Mouse (Mus musculus): Measurements from ENCODE around the gene Cd320. TPM values are rescaled to one million over a fixed set of nuclear protein-coding genes. Genes with fewer than 3 reads are reported as not detected.

Cd320 gene
- polyA plus RNA-seq (2014; fragmentation: Nextera tagmentation; extraction: Ambion mirVana) = 111 and 121 TPM in 2 replicates

DNA sequence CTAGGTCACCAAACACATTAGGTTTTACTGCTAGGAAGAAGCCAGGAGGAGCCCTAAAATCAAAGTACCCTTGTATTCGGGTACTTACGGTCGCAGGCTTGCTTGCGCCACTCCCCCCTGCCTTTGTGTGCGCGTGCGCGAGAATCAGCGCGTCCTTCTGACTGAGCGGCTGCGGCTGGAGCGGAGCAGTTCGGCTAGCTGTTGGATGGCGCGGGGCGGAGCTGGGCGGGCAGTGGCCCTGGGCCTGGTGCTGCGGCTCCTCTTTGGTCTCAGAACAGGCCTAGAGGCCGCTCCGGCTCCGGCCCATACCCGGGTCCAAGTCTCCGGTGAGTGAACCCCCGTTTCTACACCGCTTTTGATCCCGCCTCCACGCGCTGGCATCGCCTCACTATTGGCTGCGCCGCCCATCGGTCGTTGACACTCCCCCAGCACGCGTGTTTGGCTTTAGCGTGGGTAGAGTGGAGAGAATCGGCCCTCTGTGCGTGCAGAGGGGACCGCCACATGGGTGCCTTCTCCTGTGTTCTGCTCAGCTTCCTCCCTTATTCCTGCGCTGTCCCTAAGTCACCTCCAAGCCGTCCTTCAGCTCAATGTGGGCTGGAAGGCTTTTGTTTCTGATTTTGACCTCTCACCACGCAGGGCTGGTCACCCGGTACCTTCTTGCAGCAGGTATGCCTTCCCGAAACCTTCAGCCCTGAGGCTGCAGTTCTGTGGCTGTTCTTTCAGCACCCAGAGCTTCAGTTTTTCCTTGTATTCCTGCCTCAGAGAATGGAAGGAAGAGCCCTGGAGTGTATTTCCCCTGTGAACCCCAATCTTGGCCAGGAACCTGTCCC is at the start of gene Cd320:
Gene Cd320 (plus strand): TSS at position 126 of the 830 bp plus-strand sequence.
- peaks cover 8% of the 10 kb centered on the region; the same call in 1 of the 2 replicates for H3K4me1 ChIP-seq (ENCODE audit: control insufficient read depth, insufficient read depth, low read length)
- H3K36me3 ChIP-seq (ENCODE audit: control insufficient read depth, insufficient read depth, low read length) = peaks cover 12% of the 10 kb centered on the region
- peak within 1 kb of the TSS; percentile 32; the same call in 1 of the 2 replicates for H3K27ac ChIP-seq (ENCODE audit: low read depth, low read length)
- H3K4me3 ChIP-seq (ENCODE audit: low read length) = peak within 1 kb of the TSS; percentile 84
- ATAC-seq (ENCODE audit: low FRiP score, low TSS enrichment) = peak; percentile 94
- WGBS = under 1% methylated on average over 44 of the region's 45 CpGs
- no peaks in the 10 kb centered on the region for H3K9me3 ChIP-seq (ENCODE audit: control insufficient read depth, low read length)
- H3K4me2 ChIP-seq (replicated peaks; ENCODE audit: low read depth, low read length) = peak within 1 kb of the TSS; percentile 70
- H3K27me3 ChIP-seq (ENCODE audit: control insufficient read depth, insufficient read depth, low read length) = no peaks in the 10 kb centered on the region
- peak within 1 kb of the TSS; percentile 73 for H3K9ac ChIP-seq (ENCODE audit: low read depth, low read length)

DNA sequence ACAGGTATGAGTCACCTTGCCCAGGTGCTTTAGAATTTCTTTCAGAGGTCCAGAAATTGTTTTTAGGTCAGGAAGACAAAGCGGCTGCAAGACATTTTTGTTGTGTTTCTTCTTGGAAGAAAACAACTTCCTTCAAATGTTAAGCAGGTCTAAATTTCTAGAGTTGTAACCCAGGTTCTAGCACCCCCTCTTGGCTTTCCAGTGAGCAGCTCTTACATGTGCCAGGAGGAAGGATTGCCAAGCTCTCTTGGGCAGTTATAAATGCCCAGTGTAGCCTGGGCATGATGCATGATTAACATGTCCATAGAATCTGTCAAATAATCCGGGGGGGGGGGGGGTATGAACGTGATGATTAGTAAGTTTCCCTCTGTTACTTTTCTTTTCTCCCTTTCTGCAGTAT is 44.6 kb upstream of the Cd320 start:
- no peak for ATAC-seq (ENCODE audit: low FRiP score, low TSS enrichment)

DNA sequence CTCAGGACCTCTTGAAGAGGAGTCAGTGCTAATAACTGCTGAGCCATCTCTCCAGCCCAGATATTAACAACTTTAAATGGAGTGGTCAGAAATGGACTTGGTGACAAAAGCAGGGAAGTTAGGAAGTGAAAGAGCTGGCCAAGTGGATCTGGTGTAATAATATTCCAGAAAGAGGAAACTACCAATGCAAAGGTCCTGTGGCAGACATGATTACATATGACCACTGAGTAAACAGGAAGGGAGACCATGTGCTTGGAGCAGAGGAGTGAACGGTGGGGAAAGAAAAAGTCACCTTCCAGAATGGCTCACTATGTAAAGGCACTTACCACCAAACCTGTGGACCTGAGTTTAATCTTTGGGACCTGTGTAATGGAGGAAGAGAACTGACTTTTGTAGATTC is 43.6 kb upstream of the Cd320 start:
- no peak overlapping the region for H3K4me2 ChIP-seq (replicated peaks; ENCODE audit: low read depth, low read length)
- no peak overlapping the region for H3K9ac ChIP-seq (ENCODE audit: low read depth, low read length)
- no peaks in the 10 kb centered on the region for H3K27me3 ChIP-seq (ENCODE audit: control insufficient read depth, insufficient read depth, low read length)
- no peaks in the 10 kb centered on the region for H3K36me3 ChIP-seq (ENCODE audit: control insufficient read depth, insufficient read depth, low read length)
- H3K4me3 ChIP-seq (ENCODE audit: low read length) = no peak overlapping the region
- no peaks in the 10 kb centered on the region for H3K4me1 ChIP-seq (ENCODE audit: control insufficient read depth, insufficient read depth, low read length)
- no peaks in the 10 kb centered on the region for H3K9me3 ChIP-seq (ENCODE audit: control insufficient read depth, low read length)
- no peak for ATAC-seq (ENCODE audit: low FRiP score, low TSS enrichment)
- 55% methylated on average over 1 of the region's 1 CpGs for WGBS
- H3K27ac ChIP-seq (ENCODE audit: low read depth, low read length) = no peak overlapping the region

More for the DNA sequence above, 44.6 kb upstream of the Cd320 start:
- Histone ChIP-seq H3K27ac (ENCODE audit: low read depth, low read length) (no peak overlapping the region), H3K4me2 (replicated peaks; ENCODE audit: low read depth, low read length) (no peak overlapping the region), H3K27me3 (ENCODE audit: control insufficient read depth, insufficient read depth, low read length) (no peaks in the 10 kb centered on the region), H3K36me3 (ENCODE audit: control insufficient read depth, insufficient read depth, low read length) (no peaks in the 10 kb centered on the region), H3K4me1 (ENCODE audit: control insufficient read depth, insufficient read depth, low read length) (no peaks in the 10 kb centered on the region), H3K9ac (ENCODE audit: low read depth, low read length) (no peak overlapping the region), H3K9me3 (ENCODE audit: control insufficient read depth, low read length) (no peaks in the 10 kb centered on the region), H3K4me3 (ENCODE audit: low read length) (no peak overlapping the region)
- 50% methylated on average over 3 of the region's 3 CpGs for WGBS

DNA sequence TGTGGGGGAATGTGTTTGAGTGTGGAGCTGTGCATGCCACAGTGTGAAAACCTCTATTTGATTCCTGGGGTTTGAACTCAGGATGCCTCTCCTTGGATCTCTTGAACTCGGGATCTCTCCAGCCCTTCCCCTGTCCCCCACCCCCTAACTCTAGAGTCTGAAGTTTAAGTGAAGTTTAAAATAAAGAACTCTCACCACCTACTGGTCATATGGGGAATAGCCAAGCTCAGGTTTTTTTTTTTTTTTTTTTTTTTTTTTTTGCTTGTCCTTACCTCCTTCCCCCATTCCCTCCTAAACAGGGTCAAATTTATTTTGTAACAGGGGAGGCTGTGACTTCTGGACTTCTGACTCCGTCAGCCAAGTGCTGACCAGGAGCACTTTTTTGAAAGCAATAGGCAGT is 40.7 kb upstream of the Cd320 start:
- no peak overlapping the region for H3K4me3 ChIP-seq (ENCODE audit: low read length)
- H3K27ac ChIP-seq (ENCODE audit: low read depth, low read length) = no peak overlapping the region
- no peaks in the 10 kb centered on the region for H3K9me3 ChIP-seq (ENCODE audit: control insufficient read depth, low read length)
- no peak for ATAC-seq (ENCODE audit: low FRiP score, low TSS enrichment)
- 2% methylated on average over 2 of the region's 2 CpGs for WGBS
- no peaks in the 10 kb centered on the region for H3K36me3 ChIP-seq (ENCODE audit: control insufficient read depth, insufficient read depth, low read length)
- H3K4me2 ChIP-seq (replicated peaks; ENCODE audit: low read depth, low read length) = no peak overlapping the region
- no peaks in the 10 kb centered on the region for H3K27me3 ChIP-seq (ENCODE audit: control insufficient read depth, insufficient read depth, low read length)
- H3K4me1 ChIP-seq (ENCODE audit: control insufficient read depth, insufficient read depth, low read length) = no peaks in the 10 kb centered on the region
- H3K9ac ChIP-seq (ENCODE audit: low read depth, low read length) = no peak overlapping the region

DNA sequence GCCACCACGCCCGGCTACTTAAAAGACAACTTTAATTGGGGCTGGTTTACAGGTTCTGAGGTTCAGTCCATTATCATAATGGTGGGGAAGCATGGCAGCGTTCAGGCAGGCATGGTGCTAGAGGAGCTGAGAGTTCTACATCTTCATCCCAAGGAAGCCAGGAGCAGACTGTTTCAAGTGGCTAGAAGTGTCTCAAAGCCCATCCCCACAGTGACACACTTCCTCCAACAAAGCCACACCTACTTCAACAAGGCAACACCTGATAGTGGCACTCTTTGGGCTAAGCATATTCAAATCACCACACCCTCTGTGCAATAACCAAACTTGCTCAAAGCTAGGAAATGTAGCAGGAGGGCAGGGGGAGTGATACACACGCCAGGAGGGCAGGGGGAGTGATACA is 38.7 kb upstream of the Cd320 start:
- Histone ChIP-seq H3K4me2 (replicated peaks; ENCODE audit: low read depth, low read length) (no peak overlapping the region), H3K27ac (ENCODE audit: low read depth, low read length) (no peak overlapping the region), H3K36me3 (ENCODE audit: control insufficient read depth, insufficient read depth, low read length) (no peaks in the 10 kb centered on the region), H3K4me1 (ENCODE audit: control insufficient read depth, insufficient read depth, low read length) (no peaks in the 10 kb centered on the region), H3K27me3 (ENCODE audit: control insufficient read depth, insufficient read depth, low read length) (no peaks in the 10 kb centered on the region), H3K4me3 (ENCODE audit: low read length) (no peak overlapping the region), H3K9ac (ENCODE audit: low read depth, low read length) (no peak overlapping the region), H3K9me3 (ENCODE audit: control insufficient read depth, low read length) (no peaks in the 10 kb centered on the region)
- 59% methylated on average over 4 of the region's 4 CpGs for WGBS
- no peak for ATAC-seq (ENCODE audit: low FRiP score, low TSS enrichment)

DNA sequence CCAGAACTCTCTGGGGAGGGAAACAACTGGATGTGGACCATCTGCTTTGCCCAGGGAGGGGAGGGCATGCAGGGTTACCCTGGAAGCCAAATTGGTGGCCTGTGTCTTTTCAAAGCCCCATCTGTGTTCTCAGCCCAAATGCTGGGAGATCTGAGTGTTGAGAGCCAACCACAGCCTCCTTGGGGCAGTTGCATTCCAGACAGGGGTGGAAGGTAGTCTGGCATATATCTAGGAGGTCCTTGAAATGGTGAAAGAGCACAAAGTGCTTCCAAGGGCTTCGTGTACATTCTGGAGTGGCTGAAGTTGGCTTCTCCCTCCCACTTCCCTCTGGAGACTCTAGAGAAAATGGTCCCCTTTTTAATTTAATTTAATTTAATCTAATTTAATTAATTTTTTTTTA is 38.1 kb upstream of the Cd320 start:
- no peak for ATAC-seq (ENCODE audit: low FRiP score, low TSS enrichment)
- 69% methylated on average over 1 of the region's 1 CpGs for WGBS
- no peaks in the 10 kb centered on the region for H3K27me3 ChIP-seq (ENCODE audit: control insufficient read depth, insufficient read depth, low read length)
- no peak overlapping the region for H3K27ac ChIP-seq (ENCODE audit: low read depth, low read length)
- no peak overlapping the region for H3K4me3 ChIP-seq (ENCODE audit: low read length)
- no peaks in the 10 kb centered on the region for H3K36me3 ChIP-seq (ENCODE audit: control insufficient read depth, insufficient read depth, low read length)
- no peaks in the 10 kb centered on the region for H3K4me1 ChIP-seq (ENCODE audit: control insufficient read depth, insufficient read depth, low read length)
- no peaks in the 10 kb centered on the region for H3K9me3 ChIP-seq (ENCODE audit: control insufficient read depth, low read length)
- no peak overlapping the region for H3K4me2 ChIP-seq (replicated peaks; ENCODE audit: low read depth, low read length)
- H3K9ac ChIP-seq (ENCODE audit: low read depth, low read length) = no peak overlapping the region

DNA sequence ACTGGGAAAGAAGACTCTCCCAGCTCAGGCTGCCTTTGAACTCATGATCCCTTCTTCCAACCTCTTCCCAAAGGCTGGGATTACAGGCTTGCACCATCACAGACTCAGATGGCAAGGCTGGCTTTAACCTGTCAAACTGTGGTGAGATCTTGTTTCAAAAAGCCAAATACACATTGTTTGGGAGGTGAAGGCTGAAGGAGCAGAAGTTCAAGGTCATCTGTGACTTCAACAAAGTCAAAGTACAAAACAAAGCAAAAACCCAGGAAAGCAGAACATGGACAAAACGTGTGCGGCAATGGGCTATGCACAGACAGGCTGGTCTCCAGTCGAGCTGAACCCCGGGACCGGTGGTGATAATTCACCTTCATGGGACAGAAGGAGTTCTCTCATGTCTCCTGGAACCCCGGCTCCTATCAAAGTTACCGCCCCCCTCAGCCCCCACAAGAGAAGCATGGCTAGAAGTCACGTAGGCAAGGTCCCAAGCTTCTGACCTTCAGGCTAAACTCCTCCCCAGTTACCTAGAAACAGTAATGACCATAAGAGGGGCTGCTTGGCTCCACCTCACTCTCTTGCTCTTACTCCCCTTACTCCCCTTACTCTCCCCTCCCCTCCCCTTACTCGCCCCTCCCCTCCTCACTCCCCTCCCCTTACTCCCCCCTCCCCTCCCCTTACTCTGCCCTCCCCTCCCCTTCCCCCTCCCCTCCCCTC is 35.6 kb upstream of the Cd320 start:
- no peak for ATAC-seq (ENCODE audit: low FRiP score, low TSS enrichment)
- Histone ChIP-seq H3K27me3 (ENCODE audit: control insufficient read depth, insufficient read depth, low read length) (no peaks in the 10 kb centered on the region), H3K9me3 (ENCODE audit: control insufficient read depth, low read length) (no peaks in the 10 kb centered on the region), H3K4me1 (ENCODE audit: control insufficient read depth, insufficient read depth, low read length) (peaks cover 2% of the 10 kb centered on the region; the same call in 1 of the 2 replicates), H3K9ac (ENCODE audit: low read depth, low read length) (no peak overlapping the region), H3K4me2 (replicated peaks; ENCODE audit: low read depth, low read length) (no peak overlapping the region), H3K27ac (ENCODE audit: low read depth, low read length) (no peak overlapping the region), H3K4me3 (ENCODE audit: low read length) (no peak overlapping the region), H3K36me3 (ENCODE audit: control insufficient read depth, insufficient read depth, low read length) (no peaks in the 10 kb centered on the region)
- WGBS = 23% methylated on average over 8 of the region's 9 CpGs

DNA sequence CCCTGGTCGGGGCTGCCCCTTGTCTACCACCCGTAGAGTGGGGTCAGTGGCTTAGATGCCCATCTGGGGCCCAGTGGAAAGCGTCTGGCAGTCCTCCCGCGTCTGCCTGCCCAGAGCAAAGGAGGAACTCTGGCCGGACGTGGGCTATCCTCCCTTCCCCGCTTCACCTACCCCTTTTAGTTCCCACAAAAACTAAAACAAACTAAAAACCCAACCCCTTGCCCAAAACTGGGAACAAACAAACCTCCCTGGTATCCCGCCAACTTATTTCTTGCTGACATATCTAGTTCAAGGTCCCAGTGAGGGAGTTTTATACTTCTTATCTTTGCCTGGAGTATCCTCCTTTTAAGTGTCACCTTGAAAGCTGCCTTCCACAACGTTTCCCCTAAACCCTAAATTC is 34.7 kb upstream of the Cd320 start:
- 34% methylated on average over 10 of the region's 10 CpGs for WGBS
- no peak overlapping the region for H3K4me3 ChIP-seq (ENCODE audit: low read length)
- H3K4me2 ChIP-seq (replicated peaks; ENCODE audit: low read depth, low read length) = no peak overlapping the region
- H3K9ac ChIP-seq (ENCODE audit: low read depth, low read length) = no peak overlapping the region
- ATAC-seq (ENCODE audit: low FRiP score, low TSS enrichment) = no peak
- H3K4me1 ChIP-seq (ENCODE audit: control insufficient read depth, insufficient read depth, low read length) = peaks cover 11% of the 10 kb centered on the region
- no peak overlapping the region for H3K27ac ChIP-seq (ENCODE audit: low read depth, low read length)
- H3K9me3 ChIP-seq (ENCODE audit: control insufficient read depth, low read length) = no peaks in the 10 kb centered on the region
- no peaks in the 10 kb centered on the region for H3K27me3 ChIP-seq (ENCODE audit: control insufficient read depth, insufficient read depth, low read length)
- no peaks in the 10 kb centered on the region for H3K36me3 ChIP-seq (ENCODE audit: control insufficient read depth, insufficient read depth, low read length)

All from kidney, embryonic 14.5 days (tissue).